Mouse (Mus musculus): ENCODE results near the gene Gm10642. TPM values are rescaled to one million over a fixed set of nuclear protein-coding genes. Genes with fewer than 3 reads are reported as not detected.

Gene Gm10642
- polyA plus RNA-seq, 1 experiment from 2014 or later = 0.49 TPM

- WGBS = 63% methylated on average over 2 of the region's 2 CpGs
- Histone ChIP-seq H3K4me1 (ENCODE audit: control insufficient read depth, insufficient read depth, low read length) (peaks cover 19% of the 10 kb centered on the region), H3K36me3 (ENCODE audit: control insufficient read depth, insufficient read depth, low read length) (peaks cover 6% of the 10 kb centered on the region; the same call in 1 of the 2 replicates), H3K27me3 (replicated peaks; ENCODE audit: control insufficient read depth, insufficient read depth, low read length) (no peaks in the 10 kb centered on the region), H3K9ac (ENCODE audit: low read depth, low read length) (no peak overlapping the region), H3K27ac (replicated peaks; ENCODE audit: low read depth, low read length) (no peak overlapping the region), H3K9me3 (ENCODE audit: control insufficient read depth, low read length) (no peaks in the 10 kb centered on the region), H3K4me2 (ENCODE audit: low read depth, low read length) (peak overlapping the region; percentile 88), H3K4me3 (ENCODE audit: low read depth, low read length) (no peak overlapping the region)
- no peak for ATAC-seq (ENCODE audit: low read depth)
- DNase-seq (ENCODE audit: low spot score) = no peak
These were observed 2.2 kb upstream of the Gm10642 start for GRCm38 (mm10) chr9:70653875-70654274.

GRCm38 (mm10) chr9:70654496-70654895 is 1.6 kb upstream of the Gm10642 start:
- DNase-seq (ENCODE audit: low spot score) (peak; percentile 36), ATAC-seq (ENCODE audit: low read depth) (no peak)
- peaks cover 5% of the 10 kb centered on the region; the same call in 1 of the 2 replicates for H3K36me3 ChIP-seq (ENCODE audit: control insufficient read depth, insufficient read depth, low read length)
- H3K4me1 ChIP-seq (ENCODE audit: control insufficient read depth, insufficient read depth, low read length) = peaks cover 19% of the 10 kb centered on the region
- no peak overlapping the region for H3K27ac ChIP-seq (replicated peaks; ENCODE audit: low read depth, low read length)
- WGBS = 75% methylated on average over 4 of the region's 4 CpGs
- H3K9me3 ChIP-seq (ENCODE audit: control insufficient read depth, low read length) = no peaks in the 10 kb centered on the region
- peak overlapping the region; percentile 4; the same call in 1 of the 2 replicates for H3K4me3 ChIP-seq (ENCODE audit: low read depth, low read length)
- H3K9ac ChIP-seq (ENCODE audit: low read depth, low read length) = no peak overlapping the region; the same call in 1 of the 2 replicates
- peak overlapping the region; percentile 88 for H3K4me2 ChIP-seq (ENCODE audit: low read depth, low read length)
- no peaks in the 10 kb centered on the region for H3K27me3 ChIP-seq (replicated peaks; ENCODE audit: control insufficient read depth, insufficient read depth, low read length)

- Histone ChIP-seq H3K4me2 (ENCODE audit: low read depth, low read length) (peak overlapping the region; percentile 88), H3K4me3 (ENCODE audit: low read depth, low read length) (peak overlapping the region; percentile 88), H3K36me3 (ENCODE audit: control insufficient read depth, insufficient read depth, low read length) (no peaks in the 10 kb centered on the region), H3K9me3 (ENCODE audit: control insufficient read depth, low read length) (no peaks in the 10 kb centered on the region), H3K4me1 (ENCODE audit: control insufficient read depth, insufficient read depth, low read length) (peaks cover 19% of the 10 kb centered on the region), H3K9ac (ENCODE audit: low read depth, low read length) (peak overlapping the region; percentile 90), H3K27ac (replicated peaks; ENCODE audit: low read depth, low read length) (no peak overlapping the region), H3K27me3 (replicated peaks; ENCODE audit: control insufficient read depth, insufficient read depth, low read length) (no peaks in the 10 kb centered on the region)
- ATAC-seq (ENCODE audit: low read depth) = no peak
- no peak for DNase-seq (ENCODE audit: low spot score)
- WGBS = 31% methylated on average over 2 of the region's 2 CpGs
These were observed 304 bp upstream of the Gm10642 start for GRCm38 (mm10) chr9:70655764-70656129.

- H3K9ac ChIP-seq (ENCODE audit: low read depth, low read length) = peak within 1 kb of the TSS; percentile 90
- 2% methylated on average over 48 of the region's 67 CpGs for WGBS
These were observed 1.2 kb downstream of the Gm10642 start, which contains the start of gene Mindy2 for GRCm38 (mm10) chr9:70657013-70657967. Gene Mindy2 (minus strand): TSS chr9:70657174.

GRCm38 (mm10) chr9:70658266-70658665 is 2.2 kb downstream of the Gm10642 start:
- no peak overlapping the region for H3K27ac ChIP-seq (replicated peaks; ENCODE audit: low read depth, low read length)
- no peaks in the 10 kb centered on the region for H3K9me3 ChIP-seq (ENCODE audit: control insufficient read depth, low read length)
- H3K9ac ChIP-seq (ENCODE audit: low read depth, low read length) = no peak overlapping the region
- no peaks in the 10 kb centered on the region for H3K36me3 ChIP-seq (ENCODE audit: control insufficient read depth, insufficient read depth, low read length)
- WGBS = 58% methylated on average over 2 of the region's 2 CpGs
- H3K4me3 ChIP-seq (ENCODE audit: low read depth, low read length) = no peak overlapping the region
- H3K27me3 ChIP-seq (replicated peaks; ENCODE audit: control insufficient read depth, insufficient read depth, low read length) = no peaks in the 10 kb centered on the region
- no peak overlapping the region for H3K4me2 ChIP-seq (ENCODE audit: low read depth, low read length)
- DNase-seq (ENCODE audit: low spot score) = no peak
- H3K4me1 ChIP-seq (ENCODE audit: control insufficient read depth, insufficient read depth, low read length) = peaks cover 16% of the 10 kb centered on the region
- ATAC-seq (ENCODE audit: low read depth) = no peak

More at GRCm38 (mm10) chr9:70657013-70657967, 1.2 kb downstream of the Gm10642 start, which contains the start of gene Mindy2:
- DNase-seq (ENCODE audit: low spot score) = peak; percentile 98
- Histone ChIP-seq H3K27ac (replicated peaks; ENCODE audit: low read depth, low read length) (peak within 1 kb of the TSS; percentile 95), H3K4me1 (ENCODE audit: control insufficient read depth, insufficient read depth, low read length) (peaks cover 19% of the 10 kb centered on the region), H3K27me3 (replicated peaks; ENCODE audit: control insufficient read depth, insufficient read depth, low read length) (no peaks in the 10 kb centered on the region), H3K36me3 (ENCODE audit: control insufficient read depth, insufficient read depth, low read length) (no peaks in the 10 kb centered on the region), H3K4me3 (ENCODE audit: low read depth, low read length) (peak within 1 kb of the TSS; percentile 88), H3K9me3 (ENCODE audit: control insufficient read depth, low read length) (no peaks in the 10 kb centered on the region), H3K4me2 (ENCODE audit: low read depth, low read length) (peak within 1 kb of the TSS; percentile 88)
- peak; percentile 97 for ATAC-seq (ENCODE audit: low read depth)

- no peak overlapping the region for H3K4me2 ChIP-seq (ENCODE audit: low read depth, low read length)
- H3K36me3 ChIP-seq (ENCODE audit: control insufficient read depth, insufficient read depth, low read length) = no peaks in the 10 kb centered on the region
- WGBS = 77% methylated on average over 4 of the region's 4 CpGs
These were observed 8.8 kb downstream of the Gm10642 start for GRCm38 (mm10) chr9:70664847-70665246.

GRCm38 (mm10) chr9:70665372-70666145 is 9.5 kb downstream of the Gm10642 start:
- Histone ChIP-seq H3K4me1 (ENCODE audit: control insufficient read depth, insufficient read depth, low read length) (no peaks in the 10 kb centered on the region), H3K27me3 (replicated peaks; ENCODE audit: control insufficient read depth, insufficient read depth, low read length) (no peaks in the 10 kb centered on the region), H3K9me3 (ENCODE audit: control insufficient read depth, low read length) (peaks cover 4% of the 10 kb centered on the region), H3K4me2 (ENCODE audit: low read depth, low read length) (no peak overlapping the region), H3K9ac (ENCODE audit: low read depth, low read length) (no peak overlapping the region), H3K27ac (replicated peaks; ENCODE audit: low read depth, low read length) (no peak overlapping the region), H3K4me3 (ENCODE audit: low read depth, low read length) (no peak overlapping the region), H3K36me3 (ENCODE audit: control insufficient read depth, insufficient read depth, low read length) (no peaks in the 10 kb centered on the region)
- ATAC-seq (ENCODE audit: low read depth) (no peak), DNase-seq (ENCODE audit: low spot score) (no peak)
- 70% methylated on average over 16 of the region's 16 CpGs for WGBS

More at GRCm38 (mm10) chr9:70664847-70665246, 8.8 kb downstream of the Gm10642 start:
- Histone ChIP-seq H3K9me3 (ENCODE audit: control insufficient read depth, low read length) (peaks cover 4% of the 10 kb centered on the region), H3K9ac (ENCODE audit: low read depth, low read length) (no peak overlapping the region), H3K4me3 (ENCODE audit: low read depth, low read length) (no peak overlapping the region), H3K4me1 (ENCODE audit: control insufficient read depth, insufficient read depth, low read length) (no peaks in the 10 kb centered on the region), H3K27me3 (replicated peaks; ENCODE audit: control insufficient read depth, insufficient read depth, low read length) (no peaks in the 10 kb centered on the region), H3K27ac (replicated peaks; ENCODE audit: low read depth, low read length) (no peak overlapping the region)
- DNase-seq (ENCODE audit: low spot score) (no peak), ATAC-seq (ENCODE audit: low read depth) (no peak)

- H3K9me3 ChIP-seq (ENCODE audit: control insufficient read depth, low read length) = peaks cover 4% of the 10 kb centered on the region
- no peaks in the 10 kb centered on the region for H3K4me1 ChIP-seq (ENCODE audit: control insufficient read depth, insufficient read depth, low read length)
- no peak overlapping the region for H3K9ac ChIP-seq (ENCODE audit: low read depth, low read length)
- H3K4me3 ChIP-seq (ENCODE audit: low read depth, low read length) = no peak overlapping the region
- H3K27me3 ChIP-seq (replicated peaks; ENCODE audit: control insufficient read depth, insufficient read depth, low read length) = no peaks in the 10 kb centered on the region
- DNase-seq (ENCODE audit: low spot score) (no peak), ATAC-seq (ENCODE audit: low read depth) (no peak)
- 63% methylated on average over 7 of the region's 7 CpGs for WGBS
- no peak overlapping the region for H3K27ac ChIP-seq (replicated peaks; ENCODE audit: low read depth, low read length)
- no peaks in the 10 kb centered on the region for H3K36me3 ChIP-seq (ENCODE audit: control insufficient read depth, insufficient read depth, low read length)
- H3K4me2 ChIP-seq (ENCODE audit: low read depth, low read length) = no peak overlapping the region
These were observed 10.8 kb downstream of the Gm10642 start for GRCm38 (mm10) chr9:70666811-70667210.
